Mouse (Mus musculus): ENCODE measurements at regions not wholly inside any gene's neighbourhood (a gene's known extent, or its start where the extent isn't known, plus 50 kb on each side); places are given as distances from the start of the nearest gene placed in this dataset.

DNA sequence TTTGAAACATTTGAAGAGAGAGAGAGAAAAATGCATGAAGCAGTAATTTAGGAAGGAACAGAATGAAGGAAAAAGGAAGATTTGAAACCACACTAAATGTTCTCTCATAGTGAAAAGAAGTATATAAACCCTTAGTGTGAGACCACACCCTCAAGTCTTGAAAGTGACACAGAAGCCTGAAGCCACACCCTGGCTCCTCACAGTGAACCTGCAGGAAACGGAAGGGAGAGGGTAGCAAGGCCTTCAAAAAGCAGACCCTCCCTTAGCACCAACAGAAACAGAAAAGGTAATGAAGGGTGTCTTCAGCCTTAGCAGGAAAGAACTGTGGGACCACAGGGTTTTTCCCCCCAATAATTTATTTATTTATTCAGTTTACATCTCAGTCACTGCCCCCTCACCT is 363.7 kb downstream of the Mllt3 start:
- no peak for TF ChIP-seq CTCF (IDR thresholded peaks at IDR 0.05; ENCODE audit: extremely low read depth, insufficient read depth, low read length)
- TF ChIP-seq POLR2A (IDR thresholded peaks at IDR 0.05; ENCODE audit: extremely low read depth, insufficient read depth, low read length), result no peak
